Mouse (Mus musculus) embryonic stem cell, embryonic (primary cell): ENCODE data around the gene Cdk20.

ENCODE experiments used
- CTCF ChIA-PET, 4 experiments: fragments of 300-600 bp in 2 of 4; fragments of 350-600 bp in 2 of 4; sonication (Branson Sonifier 250); formaldehyde crosslinking; loops; one replicate each; lab custom pipeline; 2022; ENCODE audit warnings: inconsistent platforms in 2 of 4; lab: Charles Lee
- POLR2A ChIA-PET, 4 experiments: fragments of 300-600 bp in 2 of 4; fragments of 350-600 bp in 2 of 4; sonication (Branson Sonifier 250); formaldehyde crosslinking; loops; one replicate each; lab custom pipeline; 2022; ENCODE audit warnings: antibody characterized with exemption in 4 of 4, inconsistent platforms in 1 of 4; lab: Charles Lee

The Cdk20 gene

GRCm38 (mm10) chr13:64432017-64432995 lies at the start of gene Cdk20:
Gene Cdk20 (plus strand): TSS chr13:64432314.
- ChIA-PET POLR2A (interaction anchor here in 3 of 4 experiments (0.5 to 3.0 kb wide), 47 partner anchors 9 to 1001 kb away, joined by 3 to 31 read pairs (median 4); partner anchors contain the start of genes Aaed1 (in 1 of the 3), Cdc14b (in 1 of the 3), Habp4 (in 1 of the 3) and Mfsd14b (in 1 of the 3)), CTCF (interaction anchor here (0.6 to 1.4 kb wide), 11 partner anchors 15 to 251 kb away, joined by 3 to 6 read pairs (median 5); partner anchors contain the start of gene Aaed1 (in 1 of the 4))

GRCm38 (mm10) chr13:64384937-64385336 lies 47.2 kb upstream of the Cdk20 start:
- CTCF ChIA-PET = no interaction called here
- POLR2A ChIA-PET = interaction anchor here in 2 of 4 experiments (0.7 to 2.7 kb wide), 4 partner anchors 12 to 250 kb away, joined by 3 to 10 read pairs (median 3); no protein-coding TSS in a partner anchor

DNA sequence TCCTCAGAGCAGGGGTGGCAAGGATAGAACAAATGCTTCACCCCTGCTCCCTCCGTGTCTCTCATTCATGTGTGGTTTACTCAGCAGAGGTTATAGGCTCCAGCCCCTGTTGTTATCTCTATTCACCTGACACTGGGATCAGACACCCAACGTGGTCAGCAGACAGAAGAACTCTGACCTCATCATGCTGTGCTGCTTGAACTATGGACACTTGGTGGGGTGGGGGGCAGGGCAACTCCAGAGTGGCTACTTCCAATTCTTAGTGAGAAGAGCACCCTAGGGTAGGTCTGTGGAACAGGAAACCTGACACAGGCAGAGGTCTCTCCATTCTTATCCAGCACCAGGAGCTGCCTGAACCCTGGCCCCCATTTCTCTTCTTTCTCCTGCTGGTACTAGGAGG lies 46.1 kb upstream of the Cdk20 start:
- POLR2A ChIA-PET = no interaction called here

GRCm38 (mm10) chr13:64388415-64388814 lies 43.7 kb upstream of the Cdk20 start:
- POLR2A ChIA-PET = interaction anchor here in 1 of 4 experiments (0.9 to 1.4 kb wide), 2 partner anchors 16 to 17 kb away, joined by 3 read pairs; partner anchors contain the start of gene Ctsl
- CTCF ChIA-PET = no interaction called here

More for the DNA sequence above, 46.1 kb upstream of the Cdk20 start:
- CTCF ChIA-PET = no interaction called here

- POLR2A ChIA-PET = interaction anchor here in 3 of 4 experiments (0.6 to 3.2 kb wide), 22 partner anchors 8 to 884 kb away, joined by 3 to 25 read pairs (median 4); partner anchors contain the start of genes Cdc14b (in 1 of the 3), Cdk20 (in 1 of the 3) and Ctsl (in 1 of the 3)
- CTCF ChIA-PET = interaction anchor here in 1 of 4 experiments (0.6 kb wide), 1 partner anchor 752 kb away, joined by 3 read pairs; no protein-coding TSS in a partner anchor
Observed at GRCm38 (mm10) chr13:64396979-64397378, 35.1 kb upstream of the Cdk20 start.

DNA sequence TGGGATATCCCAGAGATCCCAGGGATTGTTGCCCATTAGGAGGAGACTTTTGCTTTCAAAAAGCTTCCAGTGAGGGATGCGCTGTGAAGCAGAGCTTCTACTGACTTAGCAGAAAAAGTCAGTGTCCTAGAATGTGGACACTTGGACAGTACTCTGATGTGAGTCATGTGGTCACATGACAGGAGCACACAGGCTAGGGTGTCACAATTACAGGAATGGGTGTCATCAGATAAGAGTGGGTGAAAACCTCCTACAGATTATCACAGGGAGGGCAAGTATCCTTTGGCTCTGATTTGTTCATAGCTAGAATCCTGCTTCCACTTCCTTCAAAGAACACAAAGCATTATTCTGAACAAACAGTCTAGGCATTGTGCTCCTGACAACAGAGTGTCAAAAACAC lies 34.0 kb upstream of the Cdk20 start:
- CTCF ChIA-PET = no interaction called here
- POLR2A ChIA-PET = interaction anchor here in 2 of 4 experiments (0.9 to 3.2 kb wide), 10 partner anchors 7 to 336 kb away, joined by 3 to 25 read pairs (median 6); partner anchors contain the start of genes Cdc14b (in 1 of the 2) and Cdk20 (in 1 of the 2)

DNA sequence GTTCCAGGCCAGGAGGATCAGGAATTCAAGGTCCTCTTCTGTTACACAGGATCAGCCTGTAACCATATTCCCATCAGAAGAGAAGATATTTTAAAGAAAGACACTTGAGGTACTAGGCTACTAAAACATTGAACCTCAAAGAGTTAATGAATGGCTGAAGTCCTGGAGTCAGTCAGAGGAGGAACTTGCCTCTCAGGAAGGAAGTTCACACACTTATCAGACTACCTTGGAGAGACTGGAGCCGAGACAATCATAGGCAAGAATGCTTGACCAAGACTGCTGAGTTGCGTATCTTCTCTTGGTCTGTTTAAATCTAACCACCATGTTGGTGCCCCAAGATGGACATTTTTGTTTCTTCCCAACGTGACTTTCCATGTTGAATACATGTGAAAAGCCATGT lies 32.2 kb upstream of the Cdk20 start:
- POLR2A ChIA-PET = no interaction called here
- CTCF ChIA-PET = interaction anchor here in 2 of 4 experiments (0.5 to 0.6 kb wide), 2 partner anchors 97 to 118 kb away, joined by 4 read pairs; no protein-coding TSS in a partner anchor

- CTCF ChIA-PET = interaction anchor here in 1 of 4 experiments (0.6 kb wide), 1 partner anchor 57 kb away, joined by 3 read pairs; no protein-coding TSS in a partner anchor
- POLR2A ChIA-PET = interaction anchor here in 1 of 4 experiments (0.6 kb wide), 1 partner anchor 135 kb away, joined by 3 read pairs; no protein-coding TSS in a partner anchor
Observed at GRCm38 (mm10) chr13:64400801-64401361, 31.2 kb upstream of the Cdk20 start.

GRCm38 (mm10) chr13:64402006-64402405 lies 30.1 kb upstream of the Cdk20 start:
- ChIA-PET CTCF (interaction anchor here in 1 of 4 experiments (0.7 kb wide), 1 partner anchor 86 kb away, joined by 3 read pairs; no protein-coding TSS in a partner anchor), POLR2A (no interaction called here)

DNA sequence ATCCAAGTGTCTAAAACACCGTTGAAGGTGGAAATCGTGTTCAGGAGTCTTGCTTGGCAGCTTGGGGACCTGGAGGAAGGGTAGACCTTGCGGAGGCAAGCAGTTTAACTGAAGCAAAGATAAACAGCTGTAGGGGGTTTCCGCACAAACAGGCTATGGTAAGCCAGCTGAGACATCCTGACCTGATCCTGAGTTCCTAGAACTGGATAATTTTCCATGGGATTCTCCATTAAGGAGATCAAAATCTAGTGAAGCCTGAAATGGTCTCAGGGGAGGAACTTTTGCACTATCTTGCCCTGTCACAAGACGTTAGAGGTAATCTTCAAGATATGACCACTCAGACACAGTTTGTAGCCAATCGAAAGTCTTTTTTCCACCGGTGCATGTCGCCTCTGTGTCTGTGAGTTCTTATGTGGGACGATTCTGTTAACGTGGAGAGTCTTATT lies 29.6 kb upstream of the Cdk20 start:
- POLR2A ChIA-PET = no interaction called here
- CTCF ChIA-PET = no interaction called here

- CTCF ChIA-PET = no interaction called here
- POLR2A ChIA-PET = no interaction called here
Observed at GRCm38 (mm10) chr13:64402951-64403460, 29.1 kb upstream of the Cdk20 start.

DNA sequence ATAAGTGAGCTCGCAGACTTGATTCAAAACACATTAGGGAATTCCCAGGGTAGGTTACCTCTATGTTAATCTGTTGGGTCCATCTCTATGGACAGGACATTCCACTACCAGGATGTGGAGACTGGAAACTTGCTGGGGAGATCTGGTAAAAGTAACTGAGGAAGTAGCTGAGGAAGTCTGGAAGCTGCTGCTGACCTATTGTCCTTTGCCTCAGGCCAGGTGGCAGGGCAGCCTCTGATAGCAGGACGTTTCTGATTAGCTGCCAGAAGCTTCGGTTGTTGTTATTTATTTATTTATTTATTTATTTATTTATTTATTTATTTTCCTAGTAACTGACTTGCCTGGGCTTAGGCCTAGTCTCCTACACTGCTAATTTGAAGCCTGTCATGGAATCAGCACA lies 28.6 kb upstream of the Cdk20 start:
- POLR2A ChIA-PET = no interaction called here
- CTCF ChIA-PET = interaction anchor here in 2 of 4 experiments (0.6 to 1.1 kb wide), 2 partner anchors 29 to 91 kb away, joined by 3 to 4 read pairs; partner anchors contain the start of genes Aaed1 (in 1 of the 2) and Cdk20 (in 1 of the 2)

DNA sequence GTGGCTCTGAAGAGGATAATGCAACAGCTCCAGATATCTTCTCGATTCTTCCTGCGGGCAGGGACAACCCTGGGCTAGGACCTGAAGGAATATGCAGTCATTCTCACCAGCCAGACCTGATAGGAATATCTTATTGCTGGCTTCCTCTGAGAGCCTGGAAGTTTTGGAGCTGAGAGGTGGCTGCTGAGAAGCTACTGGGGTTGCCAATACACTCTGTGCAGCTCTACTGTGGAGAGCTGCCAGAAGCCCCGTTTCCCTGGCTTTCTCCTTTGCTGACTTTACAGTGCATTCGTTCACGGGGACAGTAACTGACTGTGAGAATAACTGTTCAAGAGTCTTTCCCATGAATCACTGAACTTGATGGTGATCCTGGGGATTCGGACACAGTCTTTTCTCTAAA lies 26.6 kb upstream of the Cdk20 start:
- CTCF ChIA-PET = interaction anchor here in 1 of 4 experiments (0.7 kb wide), 1 partner anchor 77 kb away, joined by 3 read pairs; no protein-coding TSS in a partner anchor

DNA sequence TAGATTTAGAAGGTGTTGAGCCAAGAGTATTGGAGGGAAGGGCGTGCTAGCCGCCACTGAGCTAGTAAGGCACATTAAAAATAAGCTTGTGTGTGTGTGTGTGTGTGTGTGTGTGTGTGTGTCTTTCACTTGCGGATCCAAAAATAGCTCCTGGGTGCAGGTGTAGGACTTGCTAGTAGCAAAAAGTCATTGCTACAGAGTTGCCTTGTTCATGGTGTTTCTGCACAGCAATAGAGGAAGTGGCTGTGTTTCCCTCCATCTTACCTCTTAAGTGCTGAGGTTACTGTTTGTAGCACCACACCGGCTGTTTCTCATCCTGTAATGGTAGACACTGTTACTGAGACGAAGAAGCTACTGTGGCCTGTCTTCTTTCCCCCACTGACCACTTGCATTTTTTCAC lies 24.1 kb upstream of the Cdk20 start:
- POLR2A ChIA-PET = interaction anchor here in 2 of 4 experiments (0.6 to 1.9 kb wide), 5 partner anchors 11 to 1943 kb away, joined by 3 to 7 read pairs (median 4); no protein-coding TSS in a partner anchor
- CTCF ChIA-PET = no interaction called here

More for the DNA sequence above, 26.6 kb upstream of the Cdk20 start:
- POLR2A ChIA-PET = interaction anchor here in 2 of 4 experiments (0.6 to 1.6 kb wide), 9 partner anchors 8 to 603 kb away, joined by 3 to 8 read pairs (median 5); partner anchors contain the start of gene Cdk20 (in 1 of the 2)

- POLR2A ChIA-PET = interaction anchor here in 2 of 4 experiments (0.6 to 1.6 kb wide), 5 partner anchors 41 to 255 kb away, joined by 3 to 7 read pairs (median 3); no protein-coding TSS in a partner anchor
- CTCF ChIA-PET = interaction anchor here in 1 of 4 experiments (0.7 kb wide), 1 partner anchor 371 kb away, joined by 5 read pairs; no protein-coding TSS in a partner anchor
Observed at GRCm38 (mm10) chr13:64410604-64411003, 21.5 kb upstream of the Cdk20 start.

- ChIA-PET POLR2A (interaction anchor here in 2 of 4 experiments (0.6 to 1.6 kb wide), 3 partner anchors 42 to 164 kb away, joined by 3 to 7 read pairs (median 3); no protein-coding TSS in a partner anchor), CTCF (no interaction called here)
Observed at GRCm38 (mm10) chr13:64411282-64411681, 20.8 kb upstream of the Cdk20 start.

- ChIA-PET POLR2A (no interaction called here), CTCF (interaction anchor here in 1 of 4 experiments (0.9 kb wide), 1 partner anchor 52 kb away, joined by 3 read pairs; no protein-coding TSS in a partner anchor)
Observed at GRCm38 (mm10) chr13:64412752-64413257, 19.3 kb upstream of the Cdk20 start.
